Mouse (Mus musculus): ENCODE measurements around the gene Cyp2c39. TPM values are rescaled to one million over a fixed set of nuclear protein-coding genes. Genes with fewer than 3 reads are reported as not detected.

Gene Cyp2c39
- not detected in 2 replicates for polyA plus RNA-seq (2012; rRNA removed)

DNA sequence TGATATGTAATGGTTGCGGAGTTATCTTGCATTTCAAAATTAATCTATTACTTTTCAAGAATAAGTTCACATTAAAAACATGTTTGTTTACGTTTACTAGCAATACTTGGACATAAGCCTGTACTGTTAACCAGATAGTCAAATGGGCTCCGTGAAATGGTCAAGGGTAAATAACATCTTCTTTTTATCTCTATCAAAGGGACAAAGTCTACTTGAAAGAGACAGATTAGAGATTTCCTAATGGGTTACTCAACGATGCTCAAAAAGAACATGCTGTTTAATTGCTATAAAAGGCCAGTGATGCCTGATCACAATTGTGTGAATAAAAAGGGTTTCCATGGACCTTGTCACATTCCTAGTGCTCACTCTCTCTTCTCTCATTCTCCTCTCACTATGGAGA lies at the start of gene Cyp2c39:
Gene Cyp2c39, plus strand, starts transcription at position 329 of the 400 bp plus-strand sequence.

DNA sequence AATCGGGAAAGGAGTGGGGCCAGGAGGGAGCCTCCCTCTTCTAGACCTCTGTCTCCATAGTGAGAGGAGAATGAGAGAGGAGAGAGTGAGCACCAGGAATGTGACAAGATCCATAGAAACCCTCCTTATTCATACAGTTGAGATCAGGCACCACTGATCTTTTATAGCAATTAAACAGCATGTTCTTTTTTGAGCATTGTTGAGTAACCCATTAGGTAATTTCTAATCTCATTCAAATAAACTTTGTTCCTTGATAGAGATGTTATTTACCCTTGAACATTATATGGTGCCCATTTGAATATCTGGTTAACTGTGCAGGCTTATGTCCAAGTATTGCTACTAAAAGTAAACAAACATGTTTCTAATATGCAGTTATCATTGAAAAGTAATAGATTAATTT lies 47.7 kb upstream of the Cyp2c39 start, which contains the start of gene Cyp2c38:
Gene Cyp2c38, minus strand, starts transcription at position 135 of the 400 bp plus-strand sequence.

Other genes starting within 250 kb of the Cyp2c39 start
- gene Cyp2c29, start 241.5 kb upstream of the Cyp2c39 start, polyA plus RNA-seq (2012; rRNA removed), result 0.21 and 0.63 TPM in 2 replicates
- not detected in 2 replicates for gene Cyp2c38, start 47.8 kb upstream of the Cyp2c39 start, polyA plus RNA-seq (2012; rRNA removed)
- not detected in 2 replicates for gene Cyp2c67, start 138.2 kb downstream of the Cyp2c39 start, polyA plus RNA-seq (2012; rRNA removed)
- gene Cyp2c68, start 230.2 kb downstream of the Cyp2c39 start, polyA plus RNA-seq (2012; rRNA removed), result 0.15 TPM in 1 of 2 replicates, not detected in the other